Mouse (Mus musculus) cerebellum, adult 2 months (tissue): ENCODE measurements around the gene Hs6st1. TPM values are rescaled to one million over a fixed set of nuclear protein-coding genes. Genes with fewer than 3 reads are reported as not detected.

Experiments used
- DNase-seq, 2 experiments: peaks; one replicate each; pipeline ENCODE4 v3.0.0; 2021
- H3K27ac ChIP-seq: fragments of 200-500 bp; 2 replicates; pipeline ENCODE4 v1.5.1; 2012; ENCODE audit warnings: low read length, control low read depth, inconsistent platforms; ENCODE audit not compliant: insufficient read depth
- H3K27me3 ChIP-seq: fragments of 200-500 bp; 2 replicates; pipeline ENCODE4 v1.6.1; 2012; ENCODE audit warnings: inconsistent platforms, mild to moderate bottlenecking, low read length, moderate library complexity; ENCODE audit not compliant: control insufficient read depth, insufficient read depth
- H3K4me1 ChIP-seq: fragments of 200-500 bp; 2 replicates; pipeline ENCODE4 v1.6.1; 2011; ENCODE audit warnings: low read length; ENCODE audit not compliant: control insufficient read depth, insufficient read depth
- H3K4me3 ChIP-seq: fragments of 200-500 bp; replicated peaks from 2 replicates; pipeline ENCODE3; 2011; ENCODE audit warnings: mild to moderate bottlenecking, low read depth, low read length, control low read depth; ENCODE audit not compliant: insufficient read depth
- CTCF ChIP-seq: fragments of 200-500 bp; IDR thresholded peaks from 2 replicates; pipeline ENCODE4 v1.5.1; 2011; ENCODE audit warnings: low read depth, mild to moderate bottlenecking, control low read depth, low read length, moderate library complexity, borderline replicate concordance; ENCODE audit not compliant: insufficient read depth
- POLR2A ChIP-seq: fragments of 200-500 bp; IDR thresholded peaks from 2 replicates; pipeline ENCODE4 v1.6.1; 2011; ENCODE audit warnings: low read length, control low read depth, borderline replicate concordance; ENCODE audit not compliant: insufficient read depth
- WGBS: fragments of 180-500 bp; shearing (Covaris S2); methylation state at CpG from one replicate; pipeline ENCODE4 v1.1.7; 2018; 5-methylcytosine and 5-hydroxymethylcytosine counted together
- polyA plus RNA-seq: library from polyadenylated mRNA; depleted of rRNA; stranded (reverse); fragments of >200 nt; gene quantifications from 2 replicates; pipeline ENCODE4 v1.2.3, GENCODE M21; 2012; rRNA removed

Gene Hs6st1
- polyA plus RNA-seq, 1 experiment = 69.8 TPM

DNA sequence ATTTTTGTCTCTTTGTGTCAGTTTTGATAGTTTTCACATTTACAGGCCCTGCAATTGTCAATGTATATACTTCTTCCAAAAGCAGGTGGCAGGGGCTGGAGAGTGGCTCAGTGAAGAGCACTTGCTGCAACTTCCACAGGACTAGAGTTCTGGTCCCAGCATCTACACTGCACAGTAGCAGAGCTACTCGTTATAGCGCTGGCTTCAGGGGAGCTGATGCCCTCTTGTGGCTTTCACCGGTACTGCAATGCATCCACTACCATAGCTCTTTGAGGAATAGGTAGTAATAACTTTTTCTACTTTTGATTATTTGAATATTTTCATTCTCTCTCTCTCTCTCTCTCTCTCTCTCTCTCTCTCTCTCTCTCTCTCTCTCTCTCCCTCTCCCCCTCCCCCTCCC is 66.4 kb downstream of the Hs6st1 start:
- 2% methylated on average over 3 of the region's 3 CpGs for WGBS
- H3K27ac ChIP-seq = no peak overlapping the region
- peak; percentile 51 to 72 for DNase-seq
- H3K27me3 ChIP-seq = no peaks in the 10 kb centered on the region
- H3K4me1 ChIP-seq = no peaks in the 10 kb centered on the region
- no peak for TF ChIP-seq POLR2A
- peak; percentile 85 for TF ChIP-seq CTCF
- H3K4me3 ChIP-seq = no peak overlapping the region

- WGBS = 25% methylated on average over 15 of the region's 15 CpGs
- no peaks in the 10 kb centered on the region for H3K4me1 ChIP-seq
- H3K27ac ChIP-seq = no peak overlapping the region
- no peaks in the 10 kb centered on the region for H3K27me3 ChIP-seq
- no peak for TF ChIP-seq POLR2A
- no peak for TF ChIP-seq CTCF
- H3K4me3 ChIP-seq = no peak overlapping the region
- peak in 1 of 2 experiments; percentile 21 for DNase-seq
These were observed 72.1 kb downstream of the Hs6st1 start for GRCm38 (mm10) chr1:36140311-36140710.

- DNase-seq = peak; percentile 37 to 42
- TF ChIP-seq CTCF = peak; percentile 32; the same call in 1 of the 2 replicates
- no peak for TF ChIP-seq POLR2A
- WGBS = 13% methylated on average over 1 of the region's 1 CpGs
These were observed 76.8 kb downstream of the Hs6st1 start for GRCm38 (mm10) chr1:36145050-36145449.

GRCm38 (mm10) chr1:36148809-36149208 is 80.6 kb downstream of the Hs6st1 start:
- DNase-seq = no peak
- Histone ChIP-seq H3K4me3 (no peak overlapping the region), H3K27me3 (no peaks in the 10 kb centered on the region), H3K4me1 (no peaks in the 10 kb centered on the region), H3K27ac (no peak overlapping the region)
- TF ChIP-seq POLR2A (no peak), CTCF (no peak)
- WGBS = 67% methylated on average over 2 of the region's 2 CpGs

More at GRCm38 (mm10) chr1:36145050-36145449, 76.8 kb downstream of the Hs6st1 start:
- Histone ChIP-seq H3K4me3 (no peak overlapping the region), H3K27me3 (no peaks in the 10 kb centered on the region), H3K27ac (no peak overlapping the region), H3K4me1 (no peaks in the 10 kb centered on the region)

GRCm38 (mm10) chr1:36149411-36149810 is 81.2 kb downstream of the Hs6st1 start:
- no peak overlapping the region for H3K27ac ChIP-seq
- TF ChIP-seq CTCF = peak; percentile 58; the same call in 1 of the 2 replicates
- no peak for TF ChIP-seq POLR2A
- H3K4me1 ChIP-seq = no peaks in the 10 kb centered on the region
- DNase-seq = peak; percentile 26 to 35
- 67% methylated on average over 1 of the region's 1 CpGs for WGBS
- no peak overlapping the region for H3K4me3 ChIP-seq
- H3K27me3 ChIP-seq = no peaks in the 10 kb centered on the region

Other genes with a start within 250 kb of the Hs6st1 start
- 23.6 and 25.7 TPM in 2 replicates for gene Uggt1, start 176.3 kb downstream of the Hs6st1 start, polyA plus RNA-seq
- gene Neurl3, start 206.3 kb downstream of the Hs6st1 start, polyA plus RNA-seq = 0.93 and 1.0 TPM in 2 replicates
- gene Arid5a, start 239.3 kb downstream of the Hs6st1 start, polyA plus RNA-seq = 9.9 and 10.7 TPM in 2 replicates